Mouse (Mus musculus): ENCODE data around the gene Fmr1. TPM values are rescaled to one million over a fixed set of nuclear protein-coding genes. Genes with fewer than 3 reads are reported as not detected.
"Not testable (repeated sequence)": the region's sequence is repeated elsewhere in the genome, so short reads cannot be mapped to it uniquely, and the experiment has no call there.

The Fmr1 gene
- 60.4 and 66.5 TPM in 2 replicates for total RNA-seq (2015; ENCODE audit: low replicate concordance)
- 63.2 and 80.2 TPM in 2 replicates for total RNA-seq (2017; ENCODE audit: low replicate concordance)

- peak; percentile 96 for ATAC-seq (replicated peaks; ENCODE audit: low FRiP score, poor library complexity, severe bottlenecking)
Observed at GRCm38 (mm10) chrX:68678333-68678740, at the start of gene Fmr1. TSS of gene Fmr1 (plus strand) at chrX:68678541.

GRCm38 (mm10) chrX:68641603-68642002 lies 36.7 kb upstream of the Fmr1 start:
- ATAC-seq (replicated peaks; ENCODE audit: low FRiP score, poor library complexity, severe bottlenecking) = no peak

GRCm38 (mm10) chrX:68645154-68645919 lies 33.0 kb upstream of the Fmr1 start:
- ATAC-seq (replicated peaks; ENCODE audit: low FRiP score, poor library complexity, severe bottlenecking) = no peak

- peak; percentile 24; the same call in 1 of the 2 replicates for ATAC-seq (replicated peaks; ENCODE audit: low FRiP score, poor library complexity, severe bottlenecking)
Observed at GRCm38 (mm10) chrX:68677508-68677907, 833 bp upstream of the Fmr1 start.

- ATAC-seq (replicated peaks; ENCODE audit: low FRiP score, poor library complexity, severe bottlenecking) = peak; percentile 32; the same call in 1 of the 2 replicates
Observed at GRCm38 (mm10) chrX:68678815-68679486, 610 bp downstream of the Fmr1 start.

GRCm38 (mm10) chrX:68684706-68685105 lies 6.4 kb downstream of the Fmr1 start:
- ATAC-seq (replicated peaks; ENCODE audit: low FRiP score, poor library complexity, severe bottlenecking) = no peak

- ATAC-seq (replicated peaks; ENCODE audit: low FRiP score, poor library complexity, severe bottlenecking) = not testable (repeated sequence)
Observed at GRCm38 (mm10) chrX:68691936-68692335, 13.6 kb downstream of the Fmr1 start.

GRCm38 (mm10) chrX:68736902-68737301 lies 58.6 kb downstream of the Fmr1 start:
- no peak for ATAC-seq (replicated peaks; ENCODE audit: low FRiP score, poor library complexity, severe bottlenecking)

- ATAC-seq (replicated peaks; ENCODE audit: low FRiP score, poor library complexity, severe bottlenecking) = no peak
Observed at GRCm38 (mm10) chrX:68740088-68740487, 61.7 kb downstream of the Fmr1 start.

- ATAC-seq (replicated peaks; ENCODE audit: low FRiP score, poor library complexity, severe bottlenecking) = no peak
Observed at GRCm38 (mm10) chrX:68761606-68762005, 83.3 kb downstream of the Fmr1 start, which contains the start of gene Fmr1nb. TSS of gene Fmr1nb (plus strand) at chrX:68761839.

Other genes with a start within 250 kb of the Fmr1 start
- gene Fmr1nb, start 83.3 kb downstream of the Fmr1 start, total RNA-seq (2015; ENCODE audit: low replicate concordance) = not detected in 2 replicates
- not detected in 2 replicates for gene Fmr1nb, start 83.3 kb downstream of the Fmr1 start, total RNA-seq (2017; ENCODE audit: low replicate concordance)
- 2.7 TPM in 1 of 2 replicates, not detected in the other for gene Gm14698, start 142.6 kb downstream of the Fmr1 start, total RNA-seq (2015; ENCODE audit: low replicate concordance)
- gene Gm14698, start 142.6 kb downstream of the Fmr1 start, total RNA-seq (2017; ENCODE audit: low replicate concordance) = 0.26 and 0.56 TPM in 2 replicates
- not detected in 2 replicates for gene Gm6812, start 214.5 kb downstream of the Fmr1 start, total RNA-seq (2015; ENCODE audit: low replicate concordance)
- gene Gm6812, start 214.5 kb downstream of the Fmr1 start, total RNA-seq (2017; ENCODE audit: low replicate concordance) = not detected in 2 replicates

All from erythroblast, adult 5-6 weeks (primary cell).